Mouse (Mus musculus) WW6 (cell line): Measurements from ENCODE around the gene Lrrc45.
"Not testable (repeated sequence)": the region's sequence is repeated elsewhere in the genome, so short reads cannot be mapped to it uniquely, and the experiment has no call there.

Source experiments
- DNase-seq: peaks from one replicate; pipeline ENCODE4 v3.0.0-alpha.2; 2013; ENCODE audit warnings: low read depth, low spot score

The Lrrc45 gene

DNA sequence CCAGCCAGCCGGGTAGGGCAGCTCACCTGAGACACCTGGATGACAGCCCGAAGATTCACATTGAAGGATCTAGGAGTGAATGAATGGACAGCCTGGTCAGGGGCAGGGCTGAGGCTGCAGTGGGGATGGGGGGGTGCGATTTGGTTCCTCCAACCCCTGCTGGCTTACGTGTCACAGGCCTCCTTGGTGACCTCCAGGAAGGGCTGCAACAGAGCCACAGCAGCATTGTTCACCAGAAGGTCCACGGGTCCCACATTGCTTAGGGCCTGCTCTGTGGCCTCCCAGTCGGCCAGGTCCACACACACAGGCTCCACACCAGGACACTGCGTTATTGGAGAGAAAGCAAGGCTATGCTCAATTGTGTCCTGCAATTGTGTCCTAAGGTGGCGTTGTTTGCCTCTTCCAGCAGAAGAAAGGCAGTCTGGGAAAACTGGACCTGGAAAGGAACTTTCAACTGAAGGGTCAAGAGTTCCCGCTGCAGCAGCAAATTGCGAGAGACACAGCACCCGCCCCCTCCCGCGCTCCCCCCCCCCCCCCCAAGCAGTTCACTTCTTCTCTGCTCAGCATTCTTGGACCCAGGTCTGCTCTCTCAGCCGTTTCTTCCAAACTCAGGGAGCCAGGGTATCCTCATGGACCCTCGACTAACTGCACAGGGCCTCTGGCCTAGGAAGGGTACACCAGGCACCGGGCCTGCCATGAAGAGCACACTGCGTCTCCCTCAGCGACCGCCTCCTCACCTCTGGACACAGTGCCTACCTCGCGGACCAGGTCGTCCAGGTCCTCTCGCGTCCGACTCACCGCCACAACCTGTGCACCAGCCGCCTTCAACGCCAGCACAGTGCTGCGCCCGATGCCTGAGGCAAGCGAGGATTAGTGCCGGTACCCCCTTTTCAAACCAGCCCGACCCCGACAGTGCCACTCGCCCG is 12.8 kb downstream of the Lrrc45 start:
- DNase-seq: no peak

- DNase-seq: no peak
These were observed 13.4 kb downstream of the Lrrc45 start, which contains the start of gene Dcxr for GRCm38 (mm10) chr11:120727169-120727527. TSS of gene Dcxr (minus strand) at chr11:120727281.

GRCm38 (mm10) chr11:120727564-120727963 is 13.8 kb downstream of the Lrrc45 start:
- DNase-seq: no peak

DNA sequence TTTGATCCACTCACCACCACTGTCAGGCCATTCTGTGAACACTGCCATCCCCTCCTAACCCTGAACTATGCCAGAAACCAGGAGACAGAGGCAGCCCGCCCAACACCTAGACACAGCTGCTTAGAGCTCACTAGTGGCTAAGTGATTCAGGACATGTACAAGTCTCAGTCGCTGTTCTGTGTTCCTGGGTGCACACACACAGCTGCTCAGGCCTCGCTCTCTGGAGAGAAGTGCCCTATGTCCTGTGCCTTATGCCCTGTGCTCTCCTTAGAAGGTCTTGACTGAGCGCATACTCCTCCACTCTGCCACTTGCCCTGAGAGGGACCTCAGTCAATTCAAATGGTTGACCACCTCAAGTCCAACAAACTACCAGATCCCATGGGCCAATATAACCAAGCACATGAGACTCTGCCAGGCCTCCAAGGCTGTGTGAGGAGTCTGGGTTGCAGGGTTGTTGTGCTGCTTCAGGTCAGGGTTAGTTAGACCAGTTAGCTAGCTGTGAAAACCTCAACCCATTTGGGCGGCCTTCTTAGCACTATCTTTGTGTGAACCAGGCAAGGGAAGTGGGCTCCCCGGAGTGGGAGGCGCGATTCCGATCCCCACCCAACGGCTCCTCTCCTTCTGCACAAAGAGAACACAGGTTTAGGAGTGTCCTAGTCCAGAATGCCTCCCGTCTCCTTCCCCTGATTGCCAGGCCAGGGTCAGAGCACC is 15.0 kb downstream of the Lrrc45 start:
- no peak for DNase-seq

DNA sequence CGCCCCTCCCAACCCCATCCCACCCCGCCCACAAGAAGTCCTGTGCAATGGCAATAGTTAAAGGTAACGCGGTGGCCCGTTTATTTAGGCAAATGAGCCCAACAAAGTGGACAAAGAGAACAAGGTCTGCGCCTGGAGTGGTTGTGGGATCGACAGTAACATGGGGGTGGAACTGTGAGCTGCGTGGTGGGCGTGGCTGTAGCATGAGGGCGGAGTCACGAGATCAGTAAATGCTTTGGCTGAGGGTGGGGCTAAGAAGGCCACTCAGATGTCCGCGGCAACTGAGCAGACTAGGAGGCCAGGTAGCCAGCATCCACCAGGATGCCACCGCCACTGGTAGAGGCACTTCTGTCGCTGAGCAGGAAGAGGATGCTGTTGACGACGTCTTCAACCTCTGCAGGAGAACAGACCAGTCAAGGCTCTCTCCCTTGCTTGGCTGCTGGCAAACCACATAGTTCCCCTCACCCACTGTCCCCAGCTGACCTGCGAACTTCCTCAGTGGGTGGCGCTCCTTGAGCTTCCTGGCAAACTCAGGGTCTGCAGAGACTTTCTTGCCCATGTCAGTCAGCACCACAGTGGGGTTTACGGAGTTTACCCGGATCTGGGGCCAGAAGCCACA is 15.8 kb downstream of the Lrrc45 start:
- DNase-seq: not testable (repeated sequence)

DNA sequence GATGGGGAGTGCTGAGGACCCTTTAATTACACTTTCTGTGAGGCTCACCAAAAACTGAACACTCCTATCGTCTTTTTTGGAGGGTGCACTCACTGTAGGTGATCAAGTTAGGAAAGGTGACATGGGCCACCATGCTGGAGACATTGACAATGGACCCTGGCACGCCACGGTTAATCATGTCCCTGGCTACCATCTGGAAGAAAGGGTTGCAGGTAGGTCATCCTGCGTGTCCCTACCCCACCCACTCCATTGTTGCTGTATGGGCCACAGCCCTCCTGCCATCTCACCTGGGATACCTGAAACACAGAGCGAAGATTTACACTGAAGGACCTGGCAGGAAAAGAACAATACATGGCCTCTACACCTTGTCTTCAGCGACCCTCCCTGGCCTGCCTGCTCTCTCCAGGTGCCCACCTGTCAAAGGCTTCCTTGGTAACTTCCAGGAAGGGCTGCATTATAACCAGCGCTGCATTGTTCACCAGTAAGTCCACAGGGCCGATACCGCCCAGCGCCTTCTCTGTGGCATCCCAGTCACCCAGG is 16.7 kb downstream of the Lrrc45 start:
- DNase-seq: no peak

GRCm38 (mm10) chr11:120731395-120731794 is 17.7 kb downstream of the Lrrc45 start:
- no peak for DNase-seq

DNA sequence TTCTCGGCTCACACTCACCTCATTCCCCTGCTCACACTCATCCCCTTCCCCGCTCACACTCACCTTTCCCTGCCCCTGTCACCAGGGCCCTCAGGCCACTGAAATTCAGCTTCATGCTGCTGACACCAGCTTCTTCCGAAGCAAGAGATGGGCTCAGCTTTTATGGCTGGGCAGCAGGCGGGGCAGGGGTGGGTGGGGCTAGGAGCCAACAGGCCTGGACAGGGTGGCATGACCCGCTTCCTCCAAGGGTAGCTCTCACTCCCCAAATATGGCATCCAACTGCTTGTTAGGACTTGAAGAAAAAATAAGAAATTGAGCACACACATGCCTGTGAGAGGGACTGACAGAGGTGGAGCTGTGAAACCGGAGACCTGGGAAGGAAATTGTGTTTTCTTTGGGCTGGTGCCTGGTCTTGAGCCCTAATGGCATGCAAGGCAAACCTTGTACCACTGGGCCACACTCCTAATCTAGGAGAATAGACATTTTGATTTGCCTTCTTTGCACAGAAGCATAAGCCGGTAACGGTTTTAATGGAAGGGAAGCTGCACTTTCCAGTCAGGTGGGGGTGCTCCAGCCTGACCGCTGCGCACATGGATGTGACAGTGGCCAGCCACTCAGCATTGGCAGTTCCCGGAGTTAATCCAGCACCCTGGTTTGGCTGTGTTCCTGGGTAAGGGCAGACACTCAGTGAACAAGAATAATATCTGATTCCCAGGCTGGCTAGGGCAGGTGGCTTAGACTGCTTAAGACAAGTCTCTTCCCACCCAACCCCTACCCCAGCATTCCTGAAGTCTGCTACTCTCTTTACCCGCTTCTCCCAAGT is 18.3 kb downstream of the Lrrc45 start, which contains the start of gene Cbr2:
Cbr2 (minus strand) TSS at position 257 of the 823 bp plus-strand sequence.
- no peak for DNase-seq

DNA sequence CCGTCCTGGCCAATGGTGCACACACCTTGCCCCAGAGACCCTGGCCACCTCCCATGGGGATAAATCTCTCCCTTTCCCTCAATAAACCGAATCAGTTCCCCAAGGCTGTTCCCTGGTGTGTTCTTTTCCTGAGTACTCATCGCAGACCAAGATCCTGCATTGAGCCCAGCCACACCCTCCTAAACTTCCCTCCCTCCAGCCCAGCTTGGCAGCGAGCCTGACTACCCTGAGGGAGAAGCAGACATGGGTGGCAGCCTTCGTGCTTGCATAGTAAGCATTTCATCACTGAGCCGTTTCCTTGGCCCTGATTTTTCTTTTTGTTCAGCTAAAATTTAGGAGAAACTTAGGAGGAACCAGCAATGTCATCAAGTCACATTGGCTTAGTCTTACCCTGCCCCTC is 19.8 kb downstream of the Lrrc45 start:
- DNase-seq: no peak

- DNase-seq: no peak
These were observed 22.7 kb downstream of the Lrrc45 start for GRCm38 (mm10) chr11:120736424-120736823.

DNA sequence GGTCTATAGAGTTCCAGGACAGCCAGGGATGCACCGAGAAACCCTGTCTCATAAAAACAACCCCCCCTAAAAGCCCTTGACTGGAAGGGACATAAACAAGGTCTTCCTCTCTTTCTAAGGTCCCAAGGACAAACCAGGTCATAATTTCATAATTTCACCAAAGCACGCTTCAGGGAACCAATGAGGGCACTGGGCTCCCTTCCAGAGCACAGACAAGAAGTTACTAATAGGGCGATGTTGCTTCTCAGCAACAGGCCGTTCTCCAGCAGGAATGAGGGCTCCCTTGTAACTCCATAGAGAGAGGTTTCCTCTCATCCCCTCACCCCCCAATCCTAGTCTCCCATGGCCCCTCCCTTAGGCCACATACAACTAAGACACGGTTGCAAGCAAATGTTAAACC is 27.3 kb downstream of the Lrrc45 start:
- no peak for DNase-seq

DNA sequence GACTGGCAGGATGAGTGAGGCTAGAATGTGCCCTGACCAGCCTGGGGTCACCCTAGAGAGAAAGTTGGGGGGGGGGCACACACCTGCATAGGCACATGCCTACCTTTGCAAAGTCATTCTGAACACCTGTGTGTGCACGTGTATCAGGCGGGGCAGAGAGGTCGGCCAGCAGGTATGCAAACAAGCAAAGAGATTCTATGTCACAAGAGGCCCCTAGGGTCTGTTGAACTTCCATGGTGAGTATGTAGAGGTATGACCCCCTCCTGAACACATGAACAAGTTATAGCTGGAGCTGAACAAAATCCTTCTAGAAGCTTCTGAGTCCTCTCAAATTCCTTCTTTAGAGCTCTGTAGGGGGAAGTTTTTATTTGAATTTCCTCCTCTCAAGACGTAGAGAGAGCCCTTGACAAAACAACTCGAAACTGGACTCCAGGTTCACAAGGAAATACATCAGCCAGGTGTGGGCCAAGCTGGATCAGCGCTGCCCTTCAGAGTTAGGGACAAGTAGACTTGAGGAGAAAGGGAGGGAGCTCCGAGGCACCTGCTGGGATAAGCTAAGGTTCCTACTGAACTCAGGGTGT is 30.5 kb downstream of the Lrrc45 start:
- DNase-seq: no peak

- no peak for DNase-seq
These were observed 34.2 kb downstream of the Lrrc45 start for GRCm38 (mm10) chr11:120747974-120748373.

- peak; percentile 65 for DNase-seq
These were observed 35.7 kb downstream of the Lrrc45 start for GRCm38 (mm10) chr11:120749430-120749829.

GRCm38 (mm10) chr11:120751606-120752005 is 37.9 kb downstream of the Lrrc45 start:
- no peak for DNase-seq

GRCm38 (mm10) chr11:120760236-120760635 is 46.5 kb downstream of the Lrrc45 start:
- DNase-seq: no peak

GRCm38 (mm10) chr11:120761811-120762671 is 48.3 kb downstream of the Lrrc45 start:
- no peak for DNase-seq

GRCm38 (mm10) chr11:120762672-120763041 is 48.9 kb downstream of the Lrrc45 start, which contains the start of gene Hmga1b:
TSS of gene Hmga1b (plus strand) at chr11:120762794.
- DNase-seq: not testable (repeated sequence)

DNA sequence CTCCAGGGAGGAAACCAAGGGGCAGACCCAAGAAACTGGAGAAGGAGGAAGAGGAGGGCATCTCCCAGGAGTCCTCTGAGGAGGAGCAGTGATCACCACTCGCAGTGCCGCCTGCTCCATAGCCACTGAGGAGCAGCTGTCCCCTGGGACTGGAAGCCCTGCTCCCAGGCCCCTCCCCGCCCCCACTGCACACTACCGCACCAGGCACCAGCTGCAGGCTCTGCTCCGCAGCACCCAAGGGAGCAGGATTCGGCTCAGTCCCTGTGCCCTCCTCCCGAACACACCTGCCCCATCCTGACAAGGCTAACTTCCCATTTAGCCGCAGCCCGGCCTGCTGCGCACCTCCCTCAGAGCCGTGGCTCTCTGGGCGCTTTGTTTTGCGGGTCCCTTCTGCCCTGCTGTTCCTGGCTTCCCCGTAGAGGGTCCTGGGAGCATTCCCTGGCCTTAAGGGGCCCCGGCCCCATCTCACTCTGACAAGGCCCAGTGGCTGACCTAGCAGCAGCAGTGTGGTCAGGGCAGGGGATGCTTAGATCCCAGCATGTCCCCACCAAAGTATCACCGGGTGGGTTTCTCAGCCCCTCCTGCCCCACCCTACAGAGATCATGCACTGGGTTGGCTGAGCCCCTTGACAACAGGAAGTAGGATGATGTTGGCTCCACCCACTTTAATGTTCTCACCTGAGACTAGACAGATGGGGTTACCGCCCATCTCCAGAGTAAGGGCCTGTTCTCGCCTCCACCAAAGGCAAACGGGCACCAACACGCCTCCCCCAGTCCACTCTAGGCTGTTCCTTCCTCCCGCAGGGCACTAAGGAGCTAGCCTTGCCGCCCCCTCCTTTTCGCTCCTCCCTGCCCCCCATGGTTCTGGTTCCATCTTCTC is 49.6 kb downstream of the Lrrc45 start:
- DNase-seq: not testable (repeated sequence)
